Mouse (Mus musculus): ENCODE results near the gene Olfr589. TPM values are rescaled to one million over a fixed set of nuclear protein-coding genes. Genes with fewer than 3 reads are reported as not detected.
"Not testable (repeated sequence)": the region's sequence is repeated elsewhere in the genome, so short reads cannot be mapped to it uniquely, and the experiment has no call there.

Olfr589 gene
- polyA plus RNA-seq (2016; fragmentation: Nextera tagmentation; extraction: Ambion mirVana): not detected in 2 replicates

DNA sequence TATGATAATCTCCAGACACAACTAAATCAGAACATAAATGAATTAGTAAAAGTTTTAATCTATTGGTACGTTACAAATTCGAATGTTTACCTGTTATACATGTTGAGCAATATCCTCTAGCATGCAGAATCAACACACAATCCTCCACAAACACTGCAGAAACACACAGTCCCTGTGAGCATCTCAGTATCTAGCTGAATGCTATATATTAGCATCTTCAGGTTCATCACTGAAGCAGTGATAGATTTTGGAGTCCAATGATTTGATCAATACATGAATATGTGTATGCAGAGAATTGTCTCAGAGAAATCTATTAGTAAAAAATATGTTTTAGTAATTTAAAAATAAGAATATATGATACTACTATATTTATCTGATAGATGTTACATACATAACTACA is at the start of gene Olfr589:
Gene Olfr589 (minus strand): TSS at position 101 of the 400 bp plus-strand sequence.
- Histone ChIP-seq H3K36me3 (no peaks in the 10 kb centered on the region), H3K27me3 (ENCODE audit: insufficient read depth, poor library complexity, severe bottlenecking) (no peaks in the 10 kb centered on the region), H3K4me3 (no peak within 1 kb of the TSS), H3K9me3 (no peaks in the 10 kb centered on the region), H3K4me1 (replicated peaks) (no peaks in the 10 kb centered on the region), H3K27ac (no peak within 1 kb of the TSS)
- 72% methylated on average over 2 of the region's 2 CpGs for WGBS
- no peak for DNase-seq (ENCODE audit: low spot score)

DNA sequence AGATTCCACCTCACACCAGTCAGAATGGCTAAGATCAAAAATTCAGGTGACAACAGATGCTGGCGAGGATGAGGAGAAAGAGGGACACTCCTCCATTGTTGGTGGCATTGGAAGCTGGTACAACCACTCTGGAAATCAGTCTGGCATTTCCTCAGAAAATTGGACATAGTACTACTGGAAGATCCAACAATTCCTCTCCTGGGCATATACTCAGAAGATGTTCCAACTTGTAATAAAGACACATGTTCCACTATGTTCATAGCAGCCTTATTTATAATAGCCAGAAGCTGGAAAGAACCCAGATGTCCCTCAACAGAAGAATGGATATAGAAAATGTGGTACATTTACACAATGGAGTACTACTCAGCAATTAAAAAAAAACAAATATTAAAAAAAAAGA is 28.3 kb upstream of the Olfr589 start, which contains the start of gene Olfr592:
Gene Olfr592 (plus strand): TSS at position 301 of the 400 bp plus-strand sequence.
- H3K36me3 ChIP-seq; DNase-seq (ENCODE audit: low spot score); H3K4me3 ChIP-seq; H3K27me3 ChIP-seq (ENCODE audit: insufficient read depth, poor library complexity, severe bottlenecking); H3K4me1 ChIP-seq (replicated peaks); H3K27ac ChIP-seq: not testable (repeated sequence)
- 90% methylated on average over 1 of the region's 1 CpGs for WGBS
- peaks cover 15% of the 10 kb centered on the region; the same call in 1 of the 2 replicates for H3K9me3 ChIP-seq

DNA sequence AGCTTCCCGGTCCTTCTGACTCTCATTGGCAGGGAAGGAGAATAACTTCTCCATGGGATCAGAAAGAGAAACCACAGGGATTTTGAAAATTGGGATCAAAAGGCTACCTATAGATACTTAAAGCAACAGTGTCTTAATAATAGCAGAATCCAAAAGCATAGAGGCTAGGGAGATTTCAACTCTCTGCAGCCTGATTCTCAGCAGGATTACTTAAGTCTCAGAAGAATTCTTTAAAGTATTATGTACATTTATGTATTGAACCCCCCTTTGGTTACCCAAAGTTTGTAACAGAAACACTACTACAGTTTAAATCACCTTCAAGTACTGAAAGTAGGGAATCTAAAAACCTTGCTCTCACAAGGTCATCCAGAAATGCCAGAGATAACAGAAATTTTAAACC is 22.1 kb upstream of the Olfr589 start, which contains the start of gene Olfr591:
Gene Olfr591 (minus strand): TSS at position 101 of the 400 bp plus-strand sequence.
- no peak within 1 kb of the TSS for H3K4me3 ChIP-seq
- 81% methylated on average over 1 of the region's 1 CpGs for WGBS
- no peaks in the 10 kb centered on the region for H3K36me3 ChIP-seq
- no peaks in the 10 kb centered on the region for H3K4me1 ChIP-seq (replicated peaks)
- peaks cover 12% of the 10 kb centered on the region; the same call in 1 of the 2 replicates for H3K9me3 ChIP-seq
- H3K27ac ChIP-seq: no peak within 1 kb of the TSS
- H3K27me3 ChIP-seq (ENCODE audit: insufficient read depth, poor library complexity, severe bottlenecking): no peaks in the 10 kb centered on the region
- no peak for DNase-seq (ENCODE audit: low spot score)

DNA sequence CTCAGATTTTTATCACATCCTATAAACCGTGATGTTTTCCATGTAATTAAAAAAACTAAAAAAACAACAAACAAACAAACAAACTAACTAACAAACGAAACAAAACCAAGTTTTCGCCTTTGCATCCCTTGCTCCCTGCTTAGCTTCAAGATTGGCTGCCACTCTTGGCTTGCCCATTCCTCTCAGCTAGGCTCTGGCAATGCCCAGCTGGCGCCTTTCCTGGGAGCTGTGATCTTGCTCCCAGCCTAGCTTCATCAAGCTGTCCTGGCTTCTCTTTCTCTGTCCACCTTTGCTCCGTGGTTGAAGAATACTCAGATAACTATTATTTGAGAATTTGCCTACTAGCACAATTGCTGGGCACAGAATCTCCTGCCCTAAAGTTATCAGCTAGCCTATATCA is 13.5 kb upstream of the Olfr589 start:
- Histone ChIP-seq H3K27ac (no peak overlapping the region), H3K4me1 (replicated peaks) (no peaks in the 10 kb centered on the region), H3K9me3 (no peaks in the 10 kb centered on the region), H3K36me3 (no peaks in the 10 kb centered on the region), H3K27me3 (ENCODE audit: insufficient read depth, poor library complexity, severe bottlenecking) (no peaks in the 10 kb centered on the region), H3K4me3 (no peak overlapping the region)
- DNase-seq (ENCODE audit: low spot score): no peak
- WGBS: 80% methylated on average over 5 of the region's 5 CpGs

DNA sequence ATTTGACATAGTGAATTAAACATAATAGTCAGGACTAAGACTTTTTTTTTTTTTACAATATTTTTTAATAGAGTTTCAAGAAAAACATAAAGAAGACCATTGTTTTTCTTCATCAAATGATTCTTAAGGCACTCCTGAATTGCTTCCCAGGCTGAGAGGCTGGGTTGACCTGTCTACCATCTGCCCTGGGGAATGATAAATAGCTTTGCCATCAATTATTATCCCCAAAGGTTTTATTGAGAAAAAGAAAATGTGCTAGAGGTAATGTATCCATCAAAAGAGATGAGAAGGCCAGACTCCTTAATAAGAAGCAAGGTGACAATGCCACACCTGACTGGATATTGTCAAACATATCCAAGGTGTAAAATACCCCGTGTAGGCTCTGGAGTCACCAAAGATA is 15.6 kb downstream of the Olfr589 start, which contains the start of gene Olfr588-ps1:
Gene Olfr588-ps1 (plus strand): TSS at position 301 of the 400 bp plus-strand sequence.
- H3K36me3 ChIP-seq: no peaks in the 10 kb centered on the region
- H3K27ac ChIP-seq: no peak within 1 kb of the TSS
- H3K4me3 ChIP-seq: no peak within 1 kb of the TSS
- WGBS: 87% methylated on average over 1 of the region's 1 CpGs
- no peaks in the 10 kb centered on the region for H3K9me3 ChIP-seq
- H3K27me3 ChIP-seq (ENCODE audit: insufficient read depth, poor library complexity, severe bottlenecking): no peaks in the 10 kb centered on the region
- no peaks in the 10 kb centered on the region for H3K4me1 ChIP-seq (replicated peaks)
- no peak for DNase-seq (ENCODE audit: low spot score)

DNA sequence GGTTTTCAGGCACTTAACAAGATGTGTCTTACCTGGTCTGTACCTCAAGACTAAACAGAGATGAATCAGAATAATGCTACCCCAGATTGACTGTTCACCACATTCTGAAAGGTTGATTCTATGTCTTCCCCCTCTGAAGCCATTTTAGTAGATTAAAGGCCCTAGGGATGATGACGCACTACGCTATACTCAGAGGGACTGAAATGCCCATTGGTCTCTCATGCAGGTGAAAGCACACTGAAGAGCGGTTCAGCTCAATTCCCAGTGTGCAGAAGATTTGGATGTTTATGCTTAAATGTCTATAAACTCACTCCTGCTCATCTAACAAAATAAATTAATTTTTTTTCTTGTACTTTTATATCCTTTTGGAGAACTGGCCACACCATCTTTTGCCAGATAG is 30.6 kb downstream of the Olfr589 start, which contains the start of gene Olfr586:
Gene Olfr586 (minus strand): TSS at position 101 of the 400 bp plus-strand sequence.
- WGBS: 94% methylated on average over 3 of the region's 3 CpGs
- H3K27me3 ChIP-seq (ENCODE audit: insufficient read depth, poor library complexity, severe bottlenecking): no peaks in the 10 kb centered on the region
- H3K36me3 ChIP-seq: no peaks in the 10 kb centered on the region
- no peaks in the 10 kb centered on the region for H3K4me1 ChIP-seq (replicated peaks)
- H3K27ac ChIP-seq: no peak within 1 kb of the TSS
- no peak for DNase-seq (ENCODE audit: low spot score)
- H3K9me3 ChIP-seq: no peaks in the 10 kb centered on the region
- no peak within 1 kb of the TSS for H3K4me3 ChIP-seq

DNA sequence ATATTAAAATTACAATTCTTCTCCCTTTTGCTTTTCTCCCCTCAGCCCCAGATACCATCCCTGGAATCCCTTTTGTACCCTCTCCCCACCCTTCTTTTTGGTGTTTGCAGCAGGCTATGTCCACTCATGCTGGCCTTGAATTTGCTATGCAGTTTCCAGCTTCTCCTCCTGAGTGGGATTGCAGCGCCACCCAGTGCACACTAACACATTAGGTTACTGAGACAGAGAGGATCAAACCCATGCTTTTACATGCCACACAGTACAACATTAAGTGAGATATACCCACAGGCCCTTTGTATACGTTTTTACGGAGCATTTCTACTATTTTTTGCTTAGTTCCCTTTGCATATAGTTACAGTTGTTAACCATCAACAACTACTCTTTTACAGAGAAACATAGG is 36.8 kb downstream of the Olfr589 start:
- no peak overlapping the region for H3K4me3 ChIP-seq
- no peak for DNase-seq (ENCODE audit: low spot score)
- no peaks in the 10 kb centered on the region for H3K4me1 ChIP-seq (replicated peaks)
- H3K27ac ChIP-seq: no peak overlapping the region
- H3K36me3 ChIP-seq: no peaks in the 10 kb centered on the region
- WGBS: 47% methylated on average over 3 of the region's 3 CpGs
- no peaks in the 10 kb centered on the region for H3K27me3 ChIP-seq (ENCODE audit: insufficient read depth, poor library complexity, severe bottlenecking)
- no peaks in the 10 kb centered on the region for H3K9me3 ChIP-seq

Other genes starting within 250 kb of the Olfr589 start
- 0.03 TPM in 1 of 2 replicates, not detected in the other for gene Olfr571, start 238.8 kb downstream of the Olfr589 start, polyA plus RNA-seq (2016; fragmentation: Nextera tagmentation; extraction: Ambion mirVana)
- not detected in 2 replicates for gene Olfr572, start 231.9 kb downstream of the Olfr589 start, polyA plus RNA-seq (2016; fragmentation: Nextera tagmentation; extraction: Ambion mirVana)
- not detected in 2 replicates for gene Olfr573-ps1, start 213.8 kb downstream of the Olfr589 start, polyA plus RNA-seq (2016; fragmentation: Nextera tagmentation; extraction: Ambion mirVana)
- not detected in 2 replicates for gene Olfr574, start 207.9 kb downstream of the Olfr589 start, polyA plus RNA-seq (2016; fragmentation: Nextera tagmentation; extraction: Ambion mirVana)
- gene Olfr575, start 197.6 kb downstream of the Olfr589 start, polyA plus RNA-seq (2016; fragmentation: Nextera tagmentation; extraction: Ambion mirVana): not detected in 2 replicates
- not detected in 2 replicates for gene Olfr576, start 193.7 kb downstream of the Olfr589 start, polyA plus RNA-seq (2016; fragmentation: Nextera tagmentation; extraction: Ambion mirVana)
- gene Olfr577, start 180.4 kb downstream of the Olfr589 start, polyA plus RNA-seq (2016; fragmentation: Nextera tagmentation; extraction: Ambion mirVana): not detected in 2 replicates
- gene Olfr578, start 167.0 kb downstream of the Olfr589 start, polyA plus RNA-seq (2016; fragmentation: Nextera tagmentation; extraction: Ambion mirVana): not detected in 2 replicates
- gene Olfr582, start 118.3 kb downstream of the Olfr589 start, polyA plus RNA-seq (2016; fragmentation: Nextera tagmentation; extraction: Ambion mirVana): not detected in 2 replicates
- gene Olfr583, start 105.1 kb downstream of the Olfr589 start, polyA plus RNA-seq (2016; fragmentation: Nextera tagmentation; extraction: Ambion mirVana): not detected in 2 replicates
- gene Olfr584, start 74.5 kb downstream of the Olfr589 start, polyA plus RNA-seq (2016; fragmentation: Nextera tagmentation; extraction: Ambion mirVana): not detected in 2 replicates
- not detected in 2 replicates for gene Olfr585, start 58.6 kb downstream of the Olfr589 start, polyA plus RNA-seq (2016; fragmentation: Nextera tagmentation; extraction: Ambion mirVana)
- not detected in 2 replicates for gene Olfr586, start 30.7 kb downstream of the Olfr589 start, polyA plus RNA-seq (2016; fragmentation: Nextera tagmentation; extraction: Ambion mirVana)
- gene Olfr588-ps1, start 15.5 kb downstream of the Olfr589 start, polyA plus RNA-seq (2016; fragmentation: Nextera tagmentation; extraction: Ambion mirVana): not detected in 2 replicates
- not detected in 2 replicates for gene Olfr591, start 22.0 kb upstream of the Olfr589 start, polyA plus RNA-seq (2016; fragmentation: Nextera tagmentation; extraction: Ambion mirVana)
- not detected in 2 replicates for gene Olfr592, start 28.4 kb upstream of the Olfr589 start, polyA plus RNA-seq (2016; fragmentation: Nextera tagmentation; extraction: Ambion mirVana)
- gene Olfr593, start 55.5 kb upstream of the Olfr589 start, polyA plus RNA-seq (2016; fragmentation: Nextera tagmentation; extraction: Ambion mirVana): not detected in 2 replicates
- not detected in 2 replicates for gene Olfr594, start 60.6 kb upstream of the Olfr589 start, polyA plus RNA-seq (2016; fragmentation: Nextera tagmentation; extraction: Ambion mirVana)
- not detected in 2 replicates for gene Usp17ld, start 96.1 kb upstream of the Olfr589 start, polyA plus RNA-seq (2016; fragmentation: Nextera tagmentation; extraction: Ambion mirVana)
- not detected in 2 replicates for gene Olfr596, start 149.3 kb upstream of the Olfr589 start, polyA plus RNA-seq (2016; fragmentation: Nextera tagmentation; extraction: Ambion mirVana)
- gene Olfr597, start 160.0 kb upstream of the Olfr589 start, polyA plus RNA-seq (2016; fragmentation: Nextera tagmentation; extraction: Ambion mirVana): not detected in 2 replicates
- not detected in 2 replicates for gene Olfr598, start 167.2 kb upstream of the Olfr589 start, polyA plus RNA-seq (2016; fragmentation: Nextera tagmentation; extraction: Ambion mirVana)
- gene Olfr599, start 179.6 kb upstream of the Olfr589 start, polyA plus RNA-seq (2016; fragmentation: Nextera tagmentation; extraction: Ambion mirVana): not detected in 2 replicates
- not detected in 2 replicates for gene Olfr600, start 193.3 kb upstream of the Olfr589 start, polyA plus RNA-seq (2016; fragmentation: Nextera tagmentation; extraction: Ambion mirVana)
- gene Olfr601, start 206.3 kb upstream of the Olfr589 start, polyA plus RNA-seq (2016; fragmentation: Nextera tagmentation; extraction: Ambion mirVana): not detected in 2 replicates
- not detected in 2 replicates for gene Olfr603, start 229.8 kb upstream of the Olfr589 start, polyA plus RNA-seq (2016; fragmentation: Nextera tagmentation; extraction: Ambion mirVana)